Mouse (Mus musculus) stomach, postnatal 0 days (tissue): ENCODE data around the gene Fam184a.

ENCODE experiments used
- CTCF ChIP-seq: IDR thresholded peaks from 2 replicates; pipeline ENCODE4 v1.5.1; 2016; ENCODE audit warnings: antibody characterized with exemption, low read depth, mild to moderate bottlenecking, moderate library complexity
- EP300 ChIP-seq: optimal IDR thresholded peaks from 2 replicates; pipeline ENCODE3; 2016; ENCODE audit warnings: antibody characterized with exemption

DNA sequence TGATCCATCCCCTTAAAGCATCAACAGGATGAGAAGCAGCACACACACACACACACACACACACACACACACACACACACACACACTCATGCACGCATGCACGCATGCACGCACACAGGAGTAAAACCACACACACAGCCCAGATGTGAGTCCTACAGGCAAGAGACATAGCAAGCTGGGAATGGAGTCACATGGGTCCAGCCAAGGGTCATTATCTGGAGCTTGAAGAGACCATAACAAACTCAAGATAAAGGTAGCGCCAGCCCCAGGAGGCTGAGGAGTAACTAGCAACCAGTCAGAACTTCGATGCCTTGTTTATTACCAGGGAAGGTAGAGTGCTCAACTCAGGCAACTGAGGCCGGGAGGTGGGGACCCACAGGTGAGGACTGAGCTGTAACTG, 4.9 kb downstream of the Fam184a start:
- no peak for TF ChIP-seq EP300
- TF ChIP-seq CTCF, result no peak
